Mouse (Mus musculus) stomach, postnatal 0 days (tissue): ENCODE data around the gene Lin7b. TPM values are rescaled to one million over a fixed set of nuclear protein-coding genes. Genes with fewer than 3 reads are reported as not detected.
A peak's percentile ranks its signal among the peaks of the same experiment; 100 is the strongest.

Experiments used
- ATAC-seq: fragments of 200-750 bp; cut with Nextera tagmentation; 2 replicates; pipeline ENCODE4 v1.8.0; 2017; ENCODE audit not compliant: low FRiP score, low TSS enrichment
- DNase-seq: peaks from one replicate; pipeline ENCODE4 v3.0.0-alpha.2; 2016; ENCODE audit warnings: low spot score
- H3K27ac ChIP-seq: fragments of 300-500 bp; sonication (generic); replicated peaks from 2 replicates; pipeline ENCODE4 v1.5.1; 2014; ENCODE audit warnings: mild to moderate bottlenecking, control low read depth
- H3K27me3 ChIP-seq: fragments of 300-500 bp; sonication (generic); 2 replicates; pipeline ENCODE4 v1.6.1; 2014; ENCODE audit warnings: low read length; ENCODE audit not compliant: control insufficient read depth, insufficient read depth
- H3K36me3 ChIP-seq: fragments of 300-500 bp; sonication (generic); 2 replicates; pipeline ENCODE4 v1.6.1; 2014; ENCODE audit warnings: low read length, mixed read lengths; ENCODE audit not compliant: control insufficient read depth, insufficient read depth
- H3K4me1 ChIP-seq: fragments of 300-500 bp; sonication (generic); replicated peaks from 2 replicates; pipeline ENCODE4 v1.6.1; 2014; ENCODE audit warnings: antibody characterized with exemption; ENCODE audit not compliant: control insufficient read depth, insufficient read depth
- H3K4me2 ChIP-seq: fragments of 300-500 bp; sonication (generic); replicated peaks from 2 replicates; pipeline ENCODE4 v1.6.1; 2014; ENCODE audit warnings: low read depth, mild to moderate bottlenecking, control low read depth, moderate library complexity
- H3K4me3 ChIP-seq: fragments of 300-500 bp; sonication (generic); 2 replicates; pipeline ENCODE4 v1.5.1; 2014; ENCODE audit warnings: low read depth, low read length, control low read depth
- H3K9ac ChIP-seq: fragments of 300-500 bp; sonication (generic); 2 replicates; pipeline ENCODE4 v1.6.1; 2014; ENCODE audit warnings: mild to moderate bottlenecking, low read length, control low read depth, mixed read lengths
- H3K9me3 ChIP-seq: fragments of 300-500 bp; sonication (generic); 2 replicates; pipeline ENCODE4 v1.6.1; 2016; ENCODE audit warnings: low read length; ENCODE audit not compliant: control insufficient read depth
- CTCF ChIP-seq: IDR thresholded peaks from 2 replicates; pipeline ENCODE4 v1.5.1; 2016; ENCODE audit warnings: antibody characterized with exemption, low read depth, mild to moderate bottlenecking, moderate library complexity
- EP300 ChIP-seq: optimal IDR thresholded peaks from 2 replicates; pipeline ENCODE3; 2016; ENCODE audit warnings: antibody characterized with exemption
- WGBS: fragments of 180-500 bp; shearing (Covaris S2); extraction: QIAGEN DNeasy Blood & Tissue Kit; methylation state at CpG from one replicate; pipeline ENCODE4 v1.1.7; 2014; 5-methylcytosine and 5-hydroxymethylcytosine counted together
- polyA plus RNA-seq: library from polyadenylated mRNA; unstranded; fragments of >200 nt; fragmentation: Nextera tagmentation; extraction: Ambion mirVana; gene quantifications from 2 replicates; pipeline ENCODE4 v1.2.1, GENCODE M21; 2015

Lin7b gene
- polyA plus RNA-seq, 1 experiment from 2014 or later: 5.9 TPM

GRCm38 (mm10) chr7:45372371-45372770, 2.0 kb upstream of the Lin7b start:
- DNase-seq: no peak
- no peak overlapping the region for H3K27ac ChIP-seq
- no peak overlapping the region for H3K4me2 ChIP-seq
- no peaks in the 10 kb centered on the region for H3K27me3 ChIP-seq
- no peak overlapping the region for H3K4me3 ChIP-seq
- no peak overlapping the region for H3K9ac ChIP-seq
- 77% methylated on average over 5 of the region's 5 CpGs for WGBS
- H3K36me3 ChIP-seq: peaks cover 20% of the 10 kb centered on the region
- H3K4me1 ChIP-seq: no peaks in the 10 kb centered on the region
- no peak for ATAC-seq
- H3K9me3 ChIP-seq: no peaks in the 10 kb centered on the region
- TF ChIP-seq CTCF: no peak
- TF ChIP-seq EP300: no peak

DNA sequence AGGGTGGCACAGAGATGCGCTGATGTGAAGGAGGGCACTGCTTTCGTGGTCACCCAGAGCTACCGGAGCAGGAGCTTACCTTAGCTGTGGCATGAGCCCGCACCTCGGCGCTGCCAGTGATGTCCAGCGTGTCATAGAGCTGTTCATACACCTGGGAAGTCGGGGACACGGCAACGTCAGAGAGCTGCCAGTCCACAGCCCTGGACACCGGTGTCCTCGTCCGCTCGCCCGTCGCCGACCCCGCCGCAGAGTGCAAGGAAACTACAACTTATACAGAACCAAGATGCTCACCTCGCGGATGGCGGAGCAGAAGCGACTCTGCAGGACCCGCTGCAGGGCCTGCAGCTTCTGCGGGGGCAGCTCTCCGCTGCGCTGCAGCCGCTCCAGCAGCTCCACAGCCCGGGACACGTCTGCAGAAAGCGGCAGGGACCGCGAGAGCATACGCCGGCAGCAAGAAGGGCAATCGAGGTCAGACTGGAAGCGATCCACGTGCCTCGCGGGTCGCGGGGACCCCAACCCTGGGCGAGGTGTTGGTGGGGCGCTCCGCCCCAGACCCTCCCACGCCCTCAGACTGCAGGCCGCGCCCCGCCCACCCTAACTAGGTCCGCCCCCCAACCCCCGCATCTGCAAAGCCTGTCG, 428 bp downstream of the Lin7b start:
- Histone ChIP-seq H3K4me2 (peak overlapping the region; percentile 98), H3K9me3 (no peaks in the 10 kb centered on the region), H3K4me3 (peak overlapping the region; percentile 52), H3K36me3 (0 out of 2 replicates have a peak, but pooled peaks cover 3% of the 10 kb centered on the region), H3K27ac (no peak overlapping the region), H3K9ac (peak overlapping the region; percentile 60), H3K27me3 (no peaks in the 10 kb centered on the region), H3K4me1 (peaks cover 3% of the 10 kb centered on the region; the same call in 1 of the 2 replicates)
- WGBS: 8% methylated on average over 50 of the region's 52 CpGs
- no peak for TF ChIP-seq EP300
- TF ChIP-seq CTCF: no peak
- no peak for DNase-seq
- ATAC-seq: peak; percentile 1; the same call in 1 of the 2 replicates

- WGBS: 73% methylated on average over 16 of the region's 16 CpGs
- H3K27ac ChIP-seq: no peak overlapping the region
- H3K4me3 ChIP-seq: no peak overlapping the region
- no peak for ATAC-seq
- DNase-seq: no peak
- H3K9ac ChIP-seq: no peak overlapping the region
- H3K27me3 ChIP-seq: no peaks in the 10 kb centered on the region
- peak overlapping the region; percentile 98 for H3K4me2 ChIP-seq
- TF ChIP-seq EP300: no peak
- 0 out of 2 replicates have a peak, but pooled peaks cover 3% of the 10 kb centered on the region for H3K36me3 ChIP-seq
- peaks cover 3% of the 10 kb centered on the region; the same call in 1 of the 2 replicates for H3K4me1 ChIP-seq
- H3K9me3 ChIP-seq: no peaks in the 10 kb centered on the region
These were observed 1.2 kb downstream of the Lin7b start for GRCm38 (mm10) chr7:45369022-45369745.

DNA sequence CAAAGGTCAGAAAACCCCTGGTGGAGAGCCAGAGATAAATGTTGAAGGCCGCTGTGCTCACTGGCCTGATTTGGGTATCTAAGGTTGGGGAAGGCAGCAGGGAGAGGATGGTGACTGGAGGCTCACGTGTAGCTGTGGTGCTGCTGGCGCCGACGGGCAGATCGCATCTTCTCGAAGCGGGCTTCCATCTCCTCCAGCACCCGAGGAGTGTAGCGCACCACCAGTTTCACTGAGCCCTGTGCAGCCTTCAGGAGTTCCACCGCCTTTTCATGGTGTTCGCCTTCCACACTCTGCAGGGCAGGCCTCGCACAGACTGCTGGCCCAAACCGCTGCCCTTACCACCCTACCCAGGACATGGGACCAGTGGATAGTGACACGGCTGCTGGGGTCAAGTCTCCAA, 2.2 kb downstream of the Lin7b start:
- Histone ChIP-seq H3K9me3 (no peaks in the 10 kb centered on the region), H3K4me1 (peaks cover 3% of the 10 kb centered on the region; the same call in 1 of the 2 replicates), H3K36me3 (no peaks in the 10 kb centered on the region), H3K27me3 (no peaks in the 10 kb centered on the region), H3K9ac (no peak overlapping the region), H3K4me3 (peak overlapping the region; percentile 56; the same call in 1 of the 2 replicates), H3K27ac (no peak overlapping the region), H3K4me2 (no peak overlapping the region; the same call in 1 of the 2 replicates)
- ATAC-seq (no peak), DNase-seq (no peak)
- TF ChIP-seq CTCF: no peak
- TF ChIP-seq EP300: no peak
- 89% methylated on average over 15 of the region's 15 CpGs for WGBS

DNA sequence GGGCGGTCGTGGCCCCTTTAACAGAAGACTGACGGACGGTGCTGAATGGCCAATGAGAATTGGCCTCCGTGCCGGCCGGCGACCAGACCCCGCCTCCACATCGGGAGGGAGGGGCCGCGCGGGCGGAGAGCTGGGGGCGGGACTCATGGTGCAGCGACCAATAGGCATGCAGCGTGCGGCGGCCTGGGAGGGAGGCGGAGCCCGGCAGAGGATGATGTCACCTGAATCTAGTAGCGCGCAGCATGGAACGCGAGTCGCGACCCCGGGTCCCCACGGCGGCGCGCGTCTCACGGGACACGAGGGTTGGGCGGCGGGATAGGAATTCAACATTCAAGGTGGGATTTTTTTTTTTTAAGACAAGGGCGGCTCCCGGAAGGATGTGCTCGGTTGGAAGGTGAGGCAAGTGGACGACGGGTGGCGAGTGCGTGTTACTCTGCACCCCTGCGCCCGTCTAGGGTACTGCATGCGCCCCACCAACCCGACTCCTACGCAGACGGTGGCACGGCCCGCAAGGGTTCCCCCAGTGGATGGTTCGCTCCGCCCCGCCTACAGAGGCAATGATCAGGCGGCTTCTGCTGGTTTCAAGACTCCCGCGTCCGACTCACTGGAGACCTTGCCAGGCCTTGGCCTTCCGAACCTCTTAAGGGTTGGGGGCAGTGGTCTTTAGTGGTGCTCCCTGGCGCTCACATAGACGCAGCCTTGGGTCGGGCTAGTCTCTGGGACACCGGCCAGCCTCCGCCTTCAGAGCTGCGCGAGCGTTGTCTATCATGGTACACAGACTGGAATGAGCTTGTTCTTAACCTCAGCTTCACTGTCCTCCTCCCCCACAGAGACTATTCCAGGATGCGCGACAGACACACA, 3.1 kb downstream of the Lin7b start:
- peaks cover 3% of the 10 kb centered on the region; the same call in 1 of the 2 replicates for H3K4me1 ChIP-seq

More for the DNA sequence above, 3.1 kb downstream of the Lin7b start:
- Histone ChIP-seq H3K9ac (peak overlapping the region; percentile 66), H3K4me3 (peak overlapping the region; percentile 56), H3K27ac (peak overlapping the region; percentile 35; the same call in 1 of the 2 replicates), H3K4me2 (peak overlapping the region; percentile 99), H3K36me3 (no peaks in the 10 kb centered on the region), H3K27me3 (no peaks in the 10 kb centered on the region), H3K9me3 (no peaks in the 10 kb centered on the region)
- DNase-seq (peak; percentile 97), ATAC-seq (peak; percentile 88)
- TF ChIP-seq EP300 (no peak), CTCF (peak; percentile 78)
- 1% methylated on average over 53 of the region's 70 CpGs for WGBS
